ENCODE assay signal across 24 mouse cellular contexts in genomic region chr1:107533736-107534135, GRCm38 (mm10). TPM values are rescaled to one million over a fixed set of nuclear protein-coding genes. Genes with fewer than 3 reads are reported as not detected.
A peak's percentile ranks its signal among the peaks of the same experiment; 100 is the strongest.
DNase-seq lines count a peak whose midpoint lies in the region; ATAC-seq lines count a peak whose summit lies in the region.
"Had no signal": no experiment of that assay in that cellular context is flagged by ENCODE, and none has a peak within 500 bp of the region (broad histone marks: within the 10 kb centered on the region; RNA-seq: fewer than 3 reads in every experiment).

No protein-coding gene starts in this region.

- peak; percentile 78 for DNase-seq in 416B (ENCODE audit: low read depth)
- DNase-seq in cerebellum, adult 18-20 months: no peak
- DNase-seq in gastrocnemius, postnatal 4 days (ENCODE audit: low spot score in 2 of 2): no peak
- DNase-seq: adrenal gland, postnatal 10 days; adrenal gland, postnatal 36 days; cerebellum, adult 2 months; cerebellum, adult 9-11 months; cerebellum, postnatal 25 days; embryo, embryonic 11 days; gastrocnemius, postnatal 10 days; gastrocnemius, postnatal 36 days; heart, adult 18-20 months; heart, postnatal 10 days; heart, postnatal 4 days had no signal

- peak; percentile 60 for ATAC-seq in common myeloid progenitor, adult 5-6 weeks (replicated peaks; ENCODE audit: low read depth, poor library complexity, severe bottlenecking)
- peak; percentile 30 for ATAC-seq in megakaryocyte, adult 5-6 weeks (ENCODE audit: poor library complexity, severe bottlenecking)
- no peak for ATAC-seq in megakaryocyte-erythroid progenitor cell, adult 5-6 weeks (replicated peaks; ENCODE audit: low FRiP score, low TSS enrichment, poor library complexity, severe bottlenecking)
- ATAC-seq: activated CD4-positive, CD25-positive, alpha-beta regulatory T cell, adult 4 months; CD4-positive, CD25-positive, alpha-beta regulatory T cell, adult 4 months; forebrain, embryonic 13.5 days; forebrain, embryonic 16.5 days; intestine, postnatal 0 days had no signal

RNA-seq across cellular contexts. Expression of gene Serpinb2, which starts 22.5 kb away (rescaled TPM):
- total RNA-seq in common myeloid progenitor, adult 5-6 weeks (2017): not detected in 2 replicates
- total RNA-seq in megakaryocyte, adult 5-6 weeks (2015): 38.0 and 40.7 TPM in 2 replicates
- 9.6 and 13.5 TPM in 2 replicates for total RNA-seq in megakaryocyte, adult 5-6 weeks (2017)
- total RNA-seq in megakaryocyte-erythroid progenitor cell, adult 5-6 weeks (2014; fragmentation: Nextera tagmentation): not detected in 2 replicates
- not detected in 2 replicates for total RNA-seq in megakaryocyte-erythroid progenitor cell, adult 5-6 weeks (2017)
- total RNA-seq in gastrocnemius, postnatal 4 days (2021): under 1 TPM in 1 of 2 experiments, not detected in 1; 0.21 TPM
- total RNA-seq: gastrocnemius, adult 18-20 months; gastrocnemius, postnatal 10 days; gastrocnemius, postnatal 36 days; heart, postnatal 4 days; MEL had no signal

RNA-seq across cellular contexts. Expression of gene Serpinb8, which starts 56.1 kb away (rescaled TPM):
- 0.19 and 0.55 TPM in 2 replicates for total RNA-seq in common myeloid progenitor, adult 5-6 weeks (2017)
- 1.5 and 2.1 TPM in 2 replicates for total RNA-seq in megakaryocyte, adult 5-6 weeks (2015)
- total RNA-seq in megakaryocyte, adult 5-6 weeks (2017): 0.49 and 1.4 TPM in 2 replicates
- not detected in 2 replicates for total RNA-seq in megakaryocyte-erythroid progenitor cell, adult 5-6 weeks (2014; fragmentation: Nextera tagmentation)
- total RNA-seq in megakaryocyte-erythroid progenitor cell, adult 5-6 weeks (2017): 0.15 TPM in 1 of 2 replicates, not detected in the other
- 1 to 10 TPM; 6.0 to 6.4 TPM for total RNA-seq in gastrocnemius, postnatal 4 days (2021)
- total RNA-seq: MEL had no signal

Comparison
In these comparisons a context has a peak if more than half of its experiments do, and no peak if none do; other contexts are left out.
1. RNA of gene Serpinb2, which starts 22.5 kb away (total RNA-seq): 9.6 to 40.7 TPM in megakaryocyte, adult 5-6 weeks; 0.21 TPM in gastrocnemius, postnatal 4 days, not detected in common myeloid progenitor, adult 5-6 weeks and not detected in megakaryocyte-erythroid progenitor cell, adult 5-6 weeks; every median in the first group is over 4 times any median in the second.